Mouse (Mus musculus) regulatory T cell (primary cell): Measurements from ENCODE around the gene Cdk5rap3.

Experiments
- in situ Hi-C: fragments of 300-600 bp; cut with MboI, MseI; formaldehyde crosslinking; loops from one replicate; pipeline ENCODE4 v1.15.1; 2025; ENCODE audit warnings: high pct_unique_total_duplicates

Gene Cdk5rap3

GRCm38 (mm10) chr11:96916044-96916884, at the start of gene Cdk5rap3:
Gene Cdk5rap3, minus strand, starts transcription at chr11:96916496.
- in situ Hi-C loops = no loop called here

- in situ Hi-C loops = no loop called here
These were observed 47.3 kb upstream of the Cdk5rap3 start for GRCm38 (mm10) chr11:96963580-96963979.

- in situ Hi-C loops = no loop called here
These were observed 40.9 kb upstream of the Cdk5rap3 start for GRCm38 (mm10) chr11:96957061-96957805.

GRCm38 (mm10) chr11:96956009-96956724, 39.9 kb upstream of the Cdk5rap3 start:
- in situ Hi-C loops = no loop called here

GRCm38 (mm10) chr11:96955094-96955493, 38.8 kb upstream of the Cdk5rap3 start:
- in situ Hi-C loops = no loop called here

GRCm38 (mm10) chr11:96952896-96953295, 36.6 kb upstream of the Cdk5rap3 start:
- in situ Hi-C loops = no loop called here

- in situ Hi-C loops = no loop called here
These were observed 36.1 kb upstream of the Cdk5rap3 start for GRCm38 (mm10) chr11:96952426-96952825.

GRCm38 (mm10) chr11:96950767-96951166, 34.5 kb upstream of the Cdk5rap3 start:
- in situ Hi-C loops = no loop called here

- in situ Hi-C loops = no loop called here
These were observed 31.6 kb upstream of the Cdk5rap3 start for GRCm38 (mm10) chr11:96947849-96948248.

GRCm38 (mm10) chr11:96946498-96946897, 30.2 kb upstream of the Cdk5rap3 start:
- in situ Hi-C loops = no loop called here

- in situ Hi-C loops = no loop called here
These were observed 28.7 kb upstream of the Cdk5rap3 start for GRCm38 (mm10) chr11:96944844-96945580.

GRCm38 (mm10) chr11:96943746-96944304, 27.5 kb upstream of the Cdk5rap3 start, which contains the start of gene Pnpo:
Gene Pnpo, minus strand, starts transcription at chr11:96943986.
- in situ Hi-C loops = no loop called here

- in situ Hi-C loops = no loop called here
These were observed 25.8 kb upstream of the Cdk5rap3 start for GRCm38 (mm10) chr11:96941989-96942590.

- in situ Hi-C loops = no loop called here
These were observed 24.5 kb upstream of the Cdk5rap3 start for GRCm38 (mm10) chr11:96940578-96941465.

- in situ Hi-C loops = no loop called here
These were observed 22.1 kb upstream of the Cdk5rap3 start for GRCm38 (mm10) chr11:96938426-96938800.

- in situ Hi-C loops = no loop called here
These were observed 21.5 kb upstream of the Cdk5rap3 start for GRCm38 (mm10) chr11:96937549-96938425.

GRCm38 (mm10) chr11:96935872-96936650, 19.8 kb upstream of the Cdk5rap3 start:
- in situ Hi-C loops = no loop called here

- in situ Hi-C loops = no loop called here
These were observed 18.6 kb upstream of the Cdk5rap3 start for GRCm38 (mm10) chr11:96934921-96935356.
